Mouse (Mus musculus): Measurements from ENCODE around the gene Ap5b1. TPM values are rescaled to one million over a fixed set of nuclear protein-coding genes. Genes with fewer than 3 reads are reported as not detected.

The Ap5b1 gene
- polyA plus RNA-seq, 1 experiment from 2014 or later = 5.9 TPM

DNA sequence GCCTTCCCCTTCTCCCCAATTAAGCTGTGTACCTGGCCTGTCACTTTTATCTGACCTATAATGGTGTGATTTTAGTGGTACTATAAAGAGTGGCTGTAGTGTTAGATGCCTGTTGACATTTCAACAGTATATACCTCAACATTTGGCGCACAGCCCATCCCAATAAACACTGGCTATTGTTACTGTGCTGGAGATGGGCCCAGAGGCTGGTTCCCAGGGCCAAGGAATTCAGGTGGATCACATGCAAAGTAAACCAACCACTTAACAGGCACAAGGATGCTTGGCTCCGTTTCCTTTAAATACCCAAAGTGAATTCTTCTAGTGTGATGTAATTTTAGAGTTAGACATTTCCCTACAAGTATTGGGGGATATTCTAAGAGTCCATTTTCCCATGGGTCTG, 47.1 kb downstream of the Ap5b1 start:
- H3K27me3 ChIP-seq = no peaks in the 10 kb centered on the region
- H3K4me2 ChIP-seq = no peak overlapping the region
- peaks cover 19% of the 10 kb centered on the region for H3K4me1 ChIP-seq
- H3K9ac ChIP-seq = no peak overlapping the region
- H3K4me3 ChIP-seq = no peak overlapping the region
- peak; percentile 50; the same call in 1 of the 2 replicates for ATAC-seq (ENCODE audit: borderline replicate concordance, extremely low read depth, low FRiP score, low TSS enrichment)
- peak overlapping the region; percentile 55 for H3K27ac ChIP-seq
- 36% methylated on average over 2 of the region's 2 CpGs for WGBS
- H3K36me3 ChIP-seq = no peaks in the 10 kb centered on the region
- no peaks in the 10 kb centered on the region for H3K9me3 ChIP-seq

DNA sequence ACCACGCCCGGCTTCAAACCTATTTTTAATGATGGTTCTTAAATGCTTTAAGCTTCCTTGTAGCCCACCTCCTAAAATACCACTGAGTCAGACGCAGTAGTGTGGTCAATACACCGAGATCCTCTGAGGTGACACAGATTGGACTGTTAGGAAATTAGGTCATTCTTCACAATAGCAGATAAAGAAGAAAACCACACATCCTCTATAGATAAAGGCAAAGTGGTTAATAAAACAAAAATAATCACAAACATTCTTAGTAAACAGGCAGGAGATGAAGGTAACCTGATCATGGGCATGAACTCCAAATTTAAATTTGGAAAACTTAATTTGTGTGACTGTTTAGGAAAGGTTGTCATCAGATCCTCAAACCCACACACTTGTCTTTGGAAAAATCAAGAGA, 52.2 kb downstream of the Ap5b1 start:
- no peaks in the 10 kb centered on the region for H3K9me3 ChIP-seq
- H3K36me3 ChIP-seq = no peaks in the 10 kb centered on the region
- peaks cover 5% of the 10 kb centered on the region; the same call in 1 of the 2 replicates for H3K4me1 ChIP-seq
- H3K9ac ChIP-seq = no peak overlapping the region
- ATAC-seq (ENCODE audit: borderline replicate concordance, extremely low read depth, low FRiP score, low TSS enrichment) = no peak
- H3K4me3 ChIP-seq = no peak overlapping the region
- no peaks in the 10 kb centered on the region for H3K27me3 ChIP-seq
- H3K4me2 ChIP-seq = no peak overlapping the region
- H3K27ac ChIP-seq = no peak overlapping the region
- WGBS = 69% methylated on average over 4 of the region's 4 CpGs

Other genes starting within 250 kb of the Ap5b1 start
- gene Catsper1, start 232.3 kb upstream of the Ap5b1 start, polyA plus RNA-seq (2015; fragmentation: Nextera tagmentation; extraction: Ambion mirVana) = not detected in 2 replicates
- 0.60 and 0.69 TPM in 2 replicates for gene Cst6, start 218.5 kb upstream of the Ap5b1 start, polyA plus RNA-seq (2015; fragmentation: Nextera tagmentation; extraction: Ambion mirVana)
- gene Eif1ad, start 201.3 kb upstream of the Ap5b1 start, polyA plus RNA-seq (2015; fragmentation: Nextera tagmentation; extraction: Ambion mirVana) = 61.5 and 61.8 TPM in 2 replicates
- 466 and 504 TPM in 2 replicates for gene Banf1, start 200.9 kb upstream of the Ap5b1 start, polyA plus RNA-seq (2015; fragmentation: Nextera tagmentation; extraction: Ambion mirVana)
- 67.1 and 81.7 TPM in 2 replicates for gene Sart1, start 179.3 kb upstream of the Ap5b1 start, polyA plus RNA-seq (2015; fragmentation: Nextera tagmentation; extraction: Ambion mirVana)
- 0.59 and 0.79 TPM in 2 replicates for gene Tsga10ip, start 165.5 kb upstream of the Ap5b1 start, polyA plus RNA-seq (2015; fragmentation: Nextera tagmentation; extraction: Ambion mirVana)
- 243 and 268 TPM in 2 replicates for gene Drap1, start 143.0 kb upstream of the Ap5b1 start, polyA plus RNA-seq (2015; fragmentation: Nextera tagmentation; extraction: Ambion mirVana)
- 56.5 and 58.6 TPM in 2 replicates for gene AI837181, start 142.9 kb upstream of the Ap5b1 start, polyA plus RNA-seq (2015; fragmentation: Nextera tagmentation; extraction: Ambion mirVana)
- gene Fosl1, start 120.5 kb upstream of the Ap5b1 start, polyA plus RNA-seq (2015; fragmentation: Nextera tagmentation; extraction: Ambion mirVana) = not detected in 2 replicates
- gene Ccdc85b, start 110.1 kb upstream of the Ap5b1 start, polyA plus RNA-seq (2015; fragmentation: Nextera tagmentation; extraction: Ambion mirVana) = 12.1 and 12.4 TPM in 2 replicates
- gene Fibp, start 107.4 kb upstream of the Ap5b1 start, polyA plus RNA-seq (2015; fragmentation: Nextera tagmentation; extraction: Ambion mirVana) = 101 and 117 TPM in 2 replicates
- 1.9 and 3.3 TPM in 2 replicates for gene Ctsw, start 99.5 kb upstream of the Ap5b1 start, polyA plus RNA-seq (2015; fragmentation: Nextera tagmentation; extraction: Ambion mirVana)
- gene Efemp2, start 94.1 kb upstream of the Ap5b1 start, polyA plus RNA-seq (2015; fragmentation: Nextera tagmentation; extraction: Ambion mirVana) = 198 and 208 TPM in 2 replicates
- 40.2 and 43.9 TPM in 2 replicates for gene Mus81, start 79.6 kb upstream of the Ap5b1 start, polyA plus RNA-seq (2015; fragmentation: Nextera tagmentation; extraction: Ambion mirVana)
- 2,855 and 2,978 TPM in 2 replicates for gene Cfl1, start 77.6 kb upstream of the Ap5b1 start, polyA plus RNA-seq (2015; fragmentation: Nextera tagmentation; extraction: Ambion mirVana)
- gene 1700020D05Rik, start 64.2 kb upstream of the Ap5b1 start, polyA plus RNA-seq (2015; fragmentation: Nextera tagmentation; extraction: Ambion mirVana) = 0.20 TPM in 1 of 2 replicates, not detected in the other
- 5.8 and 7.4 TPM in 2 replicates for gene Snx32, start 57.5 kb upstream of the Ap5b1 start, polyA plus RNA-seq (2015; fragmentation: Nextera tagmentation; extraction: Ambion mirVana)
- 2.1 and 2.2 TPM in 2 replicates for gene Ovol1, start 7.4 kb upstream of the Ap5b1 start, polyA plus RNA-seq (2015; fragmentation: Nextera tagmentation; extraction: Ambion mirVana)
- gene Rnaseh2c, start 33.8 kb downstream of the Ap5b1 start, polyA plus RNA-seq (2015; fragmentation: Nextera tagmentation; extraction: Ambion mirVana) = 143 and 153 TPM in 2 replicates
- gene Kat5, start 42.2 kb downstream of the Ap5b1 start, polyA plus RNA-seq (2015; fragmentation: Nextera tagmentation; extraction: Ambion mirVana) = 51.9 and 54.4 TPM in 2 replicates
- 52.7 and 53.8 TPM in 2 replicates for gene Rela, start 69.5 kb downstream of the Ap5b1 start, polyA plus RNA-seq (2015; fragmentation: Nextera tagmentation; extraction: Ambion mirVana)
- gene Sipa1, start 95.7 kb downstream of the Ap5b1 start, polyA plus RNA-seq (2015; fragmentation: Nextera tagmentation; extraction: Ambion mirVana) = 44.7 and 48.0 TPM in 2 replicates
- gene Map3k11, start 120.7 kb downstream of the Ap5b1 start, polyA plus RNA-seq (2015; fragmentation: Nextera tagmentation; extraction: Ambion mirVana) = 44.1 and 45.2 TPM in 2 replicates
- gene Pcnx3, start 120.9 kb downstream of the Ap5b1 start, polyA plus RNA-seq (2015; fragmentation: Nextera tagmentation; extraction: Ambion mirVana) = 18.2 and 20.9 TPM in 2 replicates
- gene Kcnk7, start 136.3 kb downstream of the Ap5b1 start, polyA plus RNA-seq (2015; fragmentation: Nextera tagmentation; extraction: Ambion mirVana) = 0.69 TPM in 1 of 2 replicates, not detected in the other
- gene Ehbp1l1, start 158.3 kb downstream of the Ap5b1 start, polyA plus RNA-seq (2015; fragmentation: Nextera tagmentation; extraction: Ambion mirVana) = 23.6 and 24.5 TPM in 2 replicates
- 105 and 108 TPM in 2 replicates for gene Fam89b, start 161.6 kb downstream of the Ap5b1 start, polyA plus RNA-seq (2015; fragmentation: Nextera tagmentation; extraction: Ambion mirVana)
- 47.2 and 54.9 TPM in 2 replicates for gene Ltbp3, start 172.9 kb downstream of the Ap5b1 start, polyA plus RNA-seq (2015; fragmentation: Nextera tagmentation; extraction: Ambion mirVana)
- gene Scyl1, start 203.4 kb downstream of the Ap5b1 start, polyA plus RNA-seq (2015; fragmentation: Nextera tagmentation; extraction: Ambion mirVana) = 76.1 and 83.6 TPM in 2 replicates

Data from lung, embryonic 15.5 days (tissue).